ENCODE assay signal across 25 mouse cellular contexts in genomic region chr2:50888992-50889391, GRCm38 (mm10).
DNase-seq lines count a peak whose midpoint lies in the region; ATAC-seq and TF ChIP-seq lines count a peak whose summit lies in the region.
"Had no signal": no experiment of that assay in that cellular context is flagged by ENCODE, and none has a peak within 500 bp of the region (broad histone marks: within the 10 kb centered on the region; RNA-seq: fewer than 3 reads in every experiment).

No protein-coding gene starts in this region.

- no peak overlapping the region for H3K27ac ChIP-seq in hindbrain, embryonic 15.5 days (replicated peaks)
- H3K27ac ChIP-seq in hindbrain, postnatal 0 days = no peak overlapping the region
- no peak overlapping the region for H3K27ac ChIP-seq in forebrain, embryonic 16.5 days (ENCODE audit: low read length)
- H3K27ac ChIP-seq: heart, embryonic 15.5 days; kidney, embryonic 15.5 days; limb, embryonic 15.5 days; liver, embryonic 14.5 days; lung, embryonic 15.5 days; neural tube, embryonic 13.5 days; stomach, embryonic 15.5 days had no signal

- intact Hi-C loops in gastrocnemius, postnatal 14 days (cut with DNase I; ENCODE audit: low total_unique reads) = no loop called here

- no peaks in the 10 kb centered on the region for H3K9me3 ChIP-seq in hindbrain, embryonic 15.5 days
- no peaks in the 10 kb centered on the region for H3K9me3 ChIP-seq in hindbrain, postnatal 0 days (ENCODE audit: low read length)
- H3K9me3 ChIP-seq in forebrain, embryonic 16.5 days (ENCODE audit: control insufficient read depth, low read length) = no peaks in the 10 kb centered on the region
- H3K9me3 ChIP-seq: heart, embryonic 15.5 days; kidney, embryonic 15.5 days; limb, embryonic 15.5 days; lung, embryonic 15.5 days; neural tube, embryonic 13.5 days; stomach, embryonic 15.5 days had no signal

- no peaks in the 10 kb centered on the region for H3K36me3 ChIP-seq in hindbrain, embryonic 15.5 days
- no peaks in the 10 kb centered on the region for H3K36me3 ChIP-seq in hindbrain, postnatal 0 days (ENCODE audit: insufficient read depth, low read length)
- H3K36me3 ChIP-seq in forebrain, embryonic 16.5 days (ENCODE audit: control insufficient read depth, insufficient read depth) = no peaks in the 10 kb centered on the region
- H3K36me3 ChIP-seq: heart, embryonic 15.5 days; kidney, embryonic 15.5 days; limb, embryonic 15.5 days; lung, embryonic 15.5 days; neural tube, embryonic 13.5 days; stomach, embryonic 15.5 days had no signal

- 0 out of 2 replicates have a peak, but pooled peaks cover 4% of the 10 kb centered on the region for H3K4me1 ChIP-seq in hindbrain, embryonic 15.5 days (replicated peaks)
- peaks cover 4% of the 10 kb centered on the region; the same call in 1 of the 2 replicates for H3K4me1 ChIP-seq in hindbrain, postnatal 0 days (ENCODE audit: insufficient read depth, low read length)
- H3K4me1 ChIP-seq in forebrain, embryonic 16.5 days (replicated peaks; ENCODE audit: control insufficient read depth, insufficient read depth, low read length) = peaks cover 14% of the 10 kb centered on the region
- H3K4me1 ChIP-seq: neural tube, embryonic 13.5 days had no signal

- no peak overlapping the region for H3K4me3 ChIP-seq in hindbrain, embryonic 15.5 days
- no peak overlapping the region for H3K4me3 ChIP-seq in hindbrain, postnatal 0 days (ENCODE audit: low read length)
- no peak overlapping the region for H3K4me3 ChIP-seq in forebrain, embryonic 16.5 days (replicated peaks; ENCODE audit: low read length)
- H3K4me3 ChIP-seq: heart, embryonic 15.5 days; kidney, embryonic 15.5 days; limb, embryonic 15.5 days; lung, embryonic 15.5 days; neural tube, embryonic 13.5 days; stomach, embryonic 15.5 days had no signal

- no peak overlapping the region for H3K9ac ChIP-seq in hindbrain, embryonic 15.5 days
- H3K9ac ChIP-seq in hindbrain, postnatal 0 days (replicated peaks; ENCODE audit: low read length) = no peak overlapping the region
- no peak overlapping the region for H3K9ac ChIP-seq in forebrain, embryonic 16.5 days (replicated peaks; ENCODE audit: low read depth, low read length)
- H3K9ac ChIP-seq: heart, embryonic 15.5 days; kidney, embryonic 15.5 days; limb, embryonic 15.5 days; liver, embryonic 14.5 days; lung, embryonic 15.5 days; neural tube, embryonic 13.5 days; stomach, embryonic 15.5 days had no signal

- WGBS in hindbrain, embryonic 15.5 days = 47% methylated on average over 5 of the region's 5 CpGs
- WGBS in hindbrain, postnatal 0 days = 39% methylated on average over 5 of the region's 5 CpGs
- WGBS in forebrain, embryonic 16.5 days = 9% methylated on average over 5 of the region's 5 CpGs

- DNase-seq in hindbrain, postnatal 0 days (ENCODE audit: low spot score) = no peak
- peak; percentile 43 for DNase-seq in retina, postnatal 1 day
- DNase-seq in retina, embryonic 14.5 days (ENCODE audit: low spot score) = no peak
- no peak for DNase-seq in adrenal gland, adult 8-10 months
- DNase-seq in cerebellum, postnatal 4 days (ENCODE audit: low spot score in 2 of 2) = no peak
- no peak for DNase-seq in gastrocnemius, postnatal 14 days
- DNase-seq: cerebellum, adult 11-12 months; cerebellum, postnatal 25 days; embryo, embryonic 11 days; heart, postnatal 36 days; kidney, adult 11 months; kidney, postnatal 36 days; lung, postnatal 4 days; right cerebral cortex, adult 18-20 months; right cerebral cortex, postnatal 4 days; thymus, postnatal 36 days had no signal

- no peak for TF ChIP-seq CTCF in hindbrain, postnatal 0 days (IDR thresholded peaks at IDR 0.05; ENCODE audit: low read depth)

- no peaks in the 10 kb centered on the region for H3K27me3 ChIP-seq in hindbrain, embryonic 15.5 days
- no peaks in the 10 kb centered on the region for H3K27me3 ChIP-seq in hindbrain, postnatal 0 days (ENCODE audit: insufficient read depth, low read length)
- no peaks in the 10 kb centered on the region for H3K27me3 ChIP-seq in forebrain, embryonic 16.5 days (replicated peaks; ENCODE audit: control insufficient read depth, insufficient read depth, low read length)
- H3K27me3 ChIP-seq: heart, embryonic 15.5 days; kidney, embryonic 15.5 days; limb, embryonic 15.5 days; lung, embryonic 15.5 days; neural tube, embryonic 13.5 days; stomach, embryonic 15.5 days had no signal

- no peak overlapping the region for H3K4me2 ChIP-seq in hindbrain, embryonic 15.5 days
- H3K4me2 ChIP-seq in hindbrain, postnatal 0 days (ENCODE audit: low read depth, low read length) = no peak overlapping the region
- no peak overlapping the region for H3K4me2 ChIP-seq in forebrain, embryonic 16.5 days (ENCODE audit: low read length)
- H3K4me2 ChIP-seq: heart, embryonic 15.5 days; kidney, embryonic 15.5 days; limb, embryonic 15.5 days; lung, embryonic 15.5 days; neural tube, embryonic 13.5 days; stomach, embryonic 15.5 days had no signal

- 0 out of 2 replicates have a peak, but pooled peaks have one; percentile 34 for ATAC-seq in hindbrain, embryonic 15.5 days (ENCODE audit: low FRiP score, low read depth)
- ATAC-seq in hindbrain, postnatal 0 days = no peak
- peak; percentile 88 for ATAC-seq in forebrain, embryonic 16.5 days
